Mouse (Mus musculus) spleen, adult 18-20 months (tissue): Measurements from ENCODE around the gene Megf9.

ENCODE experiments used
- DNase-seq, 2 experiments: peaks; one replicate each; pipeline ENCODE4 v3.0.0; 2022; ENCODE audit warnings: mixed read lengths in 2 of 2

Megf9 gene

DNA sequence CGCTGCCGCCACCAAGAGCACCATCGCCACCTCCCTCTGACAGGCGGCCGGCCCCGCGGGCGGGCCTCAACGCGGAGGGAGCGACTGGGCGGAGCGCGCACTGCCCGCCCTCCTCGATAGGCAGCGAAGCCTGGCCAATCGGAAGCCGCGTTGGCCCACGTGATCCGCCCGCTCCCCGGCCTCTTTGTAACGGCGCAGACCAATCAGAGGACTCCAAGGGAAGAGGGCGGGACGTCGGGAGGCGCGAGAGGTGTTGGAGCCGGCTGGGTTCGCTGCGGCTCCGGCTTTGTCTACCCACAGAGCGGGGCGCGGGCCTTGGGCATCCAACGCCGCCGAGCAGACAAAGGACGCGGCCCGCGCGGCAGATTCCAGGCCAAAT lies at the start of gene Megf9:
TSS of gene Megf9 (minus strand) at position 105 of the 379 bp plus-strand sequence.
- DNase-seq: peak; percentile 95

DNA sequence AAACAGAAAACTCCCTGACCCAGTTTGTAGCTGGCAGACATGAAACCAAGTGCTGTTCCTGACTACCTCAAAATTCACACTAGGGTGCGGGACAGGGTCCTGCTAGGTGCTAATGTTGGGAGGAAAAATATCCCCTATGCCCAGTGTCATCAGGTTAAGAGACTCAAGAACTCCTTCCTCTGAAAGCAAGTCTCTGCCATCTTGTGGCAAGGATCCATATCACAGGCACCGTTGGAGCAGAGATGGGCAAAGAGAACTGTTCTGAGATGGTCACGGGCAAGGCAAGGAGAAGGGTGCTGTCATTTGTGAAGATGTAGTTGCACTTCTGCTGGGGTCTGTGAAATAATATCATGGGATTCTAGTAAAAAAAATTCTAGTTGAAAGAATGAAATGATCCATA lies 44.9 kb upstream of the Megf9 start:
- no peak for DNase-seq

DNA sequence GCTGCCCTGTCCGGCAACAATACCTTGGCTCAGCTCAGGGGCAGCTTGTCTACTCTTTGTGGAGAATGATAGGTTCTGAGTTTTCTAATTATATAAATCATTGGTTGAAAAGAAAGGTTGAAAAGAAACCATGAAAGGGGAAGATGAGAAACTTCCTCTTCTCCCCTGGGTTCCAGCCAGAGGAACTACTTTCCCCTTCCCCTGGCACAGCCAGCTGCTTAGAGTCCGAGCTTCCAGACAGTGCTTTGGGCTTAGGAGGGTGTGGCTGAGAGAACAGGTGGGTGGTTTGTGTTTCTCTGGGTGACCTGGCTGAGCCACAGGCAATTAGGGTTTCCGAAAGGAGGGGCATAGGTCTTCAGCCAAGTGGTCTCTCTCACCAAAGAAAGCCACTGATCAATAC lies 43.5 kb upstream of the Megf9 start:
- DNase-seq: no peak

- no peak for DNase-seq
Measured at GRCm38 (mm10) chr4:70576096-70576495, 41.3 kb upstream of the Megf9 start.

DNA sequence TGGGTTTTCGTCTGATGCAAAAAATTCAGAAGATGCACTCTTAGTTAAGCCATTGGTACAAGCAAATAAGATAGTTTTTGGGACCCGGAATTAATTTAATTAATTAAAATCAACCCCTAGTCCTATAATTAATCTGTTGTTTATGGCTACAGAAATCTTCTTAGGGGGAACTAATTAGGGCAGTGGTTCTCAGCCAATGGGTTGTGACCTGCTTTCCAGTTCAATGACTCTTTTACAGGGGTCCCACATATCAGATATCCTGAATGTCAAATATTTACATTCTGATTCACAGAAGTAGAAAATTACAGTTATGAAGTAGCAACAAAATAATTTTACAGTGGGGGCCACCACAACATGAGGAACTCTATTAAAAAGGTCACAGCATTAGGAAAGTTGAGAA lies 39.1 kb upstream of the Megf9 start:
- no peak for DNase-seq

DNA sequence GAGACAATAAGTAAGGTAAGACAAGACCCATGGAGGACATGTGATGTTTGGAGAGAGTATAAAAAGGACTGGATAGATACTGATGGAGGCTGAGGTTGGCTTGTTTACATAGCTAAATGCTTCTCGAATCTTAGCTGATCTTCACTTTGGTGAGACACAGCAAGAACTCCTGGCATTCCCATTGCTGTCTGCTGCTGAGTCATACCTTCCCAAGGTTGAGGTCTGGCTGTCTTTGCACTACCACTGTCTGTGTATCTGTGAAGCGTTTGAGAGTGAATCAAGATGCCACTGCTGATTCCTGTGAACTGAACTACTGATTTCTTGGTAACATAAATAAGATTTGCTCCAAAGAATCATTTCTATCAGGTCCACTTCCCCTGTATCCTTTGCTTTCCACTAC lies 19.1 kb upstream of the Megf9 start:
- DNase-seq: no peak

DNA sequence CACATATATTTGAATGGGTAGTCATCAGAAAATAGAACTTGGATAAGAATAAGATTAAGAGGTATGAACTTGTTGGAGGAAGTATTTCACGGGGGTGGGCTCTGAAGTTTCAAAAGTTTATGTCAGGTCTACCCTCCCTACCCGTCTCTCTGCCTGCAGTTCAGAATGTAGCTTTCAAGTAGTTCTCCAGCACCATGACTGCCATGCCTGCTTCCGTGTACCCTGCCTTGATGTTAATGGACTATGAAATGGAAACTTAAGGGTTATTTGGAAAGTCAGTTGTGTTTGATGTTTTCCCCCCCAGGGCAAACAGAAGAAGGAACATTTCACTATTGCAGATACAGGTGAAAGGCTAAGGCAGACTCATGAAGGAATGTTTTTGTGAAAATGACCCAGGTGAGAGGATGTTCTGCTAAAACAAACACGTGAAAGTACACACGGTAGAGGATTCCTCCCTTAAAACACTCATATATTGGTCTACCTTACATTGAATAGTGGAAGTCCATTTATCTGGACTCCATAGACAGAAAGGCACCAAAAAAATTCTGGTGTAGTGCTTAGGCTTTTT lies 18.5 kb upstream of the Megf9 start:
- no peak for DNase-seq

GRCm38 (mm10) chr4:70552120-70552519 lies 17.3 kb upstream of the Megf9 start:
- no peak for DNase-seq

DNA sequence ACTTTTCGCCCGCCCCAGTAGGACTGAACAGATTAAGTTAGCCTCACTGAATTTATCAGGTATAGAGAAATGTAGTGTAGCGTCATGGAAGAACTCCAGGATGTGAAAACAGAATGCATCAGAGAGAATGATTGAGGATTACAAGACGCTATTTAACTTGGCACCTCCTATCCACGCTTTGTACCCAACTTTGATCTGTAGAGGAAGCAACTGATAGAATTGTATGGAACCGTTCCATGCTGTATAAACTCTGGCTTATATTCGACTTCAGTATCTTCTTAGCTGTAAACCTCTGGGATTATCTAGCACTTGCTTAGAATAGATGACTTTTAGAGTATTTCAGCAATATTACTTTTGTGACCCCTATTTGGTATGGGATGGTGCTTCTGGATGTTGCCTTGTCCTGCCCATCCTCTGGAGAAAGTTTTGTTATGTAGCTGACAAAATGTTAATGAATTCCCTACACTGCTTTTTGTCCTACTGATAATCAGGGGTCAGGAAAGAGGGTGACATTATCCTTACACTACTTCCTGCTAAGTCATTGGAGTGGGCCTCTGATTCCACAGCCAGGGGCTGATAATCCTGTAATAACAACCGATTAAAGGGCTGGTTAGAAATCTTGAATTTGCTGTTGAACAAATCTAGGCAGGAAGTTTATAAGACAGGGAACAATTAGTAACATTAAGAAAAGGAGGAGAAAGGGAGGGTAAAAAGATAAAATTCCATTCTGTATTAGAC lies 12.8 kb upstream of the Megf9 start:
- DNase-seq: no peak

- DNase-seq: no peak
Measured at GRCm38 (mm10) chr4:70545869-70546542, 11.2 kb upstream of the Megf9 start.

DNA sequence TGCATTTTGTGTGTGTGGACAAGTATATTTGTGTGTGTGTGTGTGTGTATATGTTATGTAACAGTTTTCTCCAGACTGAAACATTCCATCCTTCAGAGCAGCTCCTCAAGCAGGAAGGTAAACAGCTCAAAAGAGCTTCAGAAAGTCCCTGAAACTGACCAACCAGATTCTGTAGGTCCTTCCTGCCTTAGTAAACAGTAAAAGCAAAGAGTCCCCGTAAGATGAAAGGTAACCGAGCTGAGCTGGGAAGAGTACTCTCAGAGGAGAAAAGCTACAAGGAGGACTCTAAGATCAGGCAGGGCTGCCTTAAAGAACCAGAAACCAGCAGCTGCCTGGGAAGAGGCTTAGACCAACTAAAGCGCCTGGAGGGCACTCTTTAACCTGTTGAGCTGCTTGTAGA lies 9.6 kb upstream of the Megf9 start:
- DNase-seq: no peak

GRCm38 (mm10) chr4:70542387-70542786 lies 7.6 kb upstream of the Megf9 start:
- no peak for DNase-seq

GRCm38 (mm10) chr4:70540743-70541142 lies 5.9 kb upstream of the Megf9 start:
- no peak for DNase-seq

- DNase-seq: no peak
Measured at GRCm38 (mm10) chr4:70536661-70537580, 2.1 kb upstream of the Megf9 start.

- peak in 1 of 2 experiments; percentile 4 for DNase-seq
Measured at GRCm38 (mm10) chr4:70535711-70536311, 1.0 kb upstream of the Megf9 start.

DNA sequence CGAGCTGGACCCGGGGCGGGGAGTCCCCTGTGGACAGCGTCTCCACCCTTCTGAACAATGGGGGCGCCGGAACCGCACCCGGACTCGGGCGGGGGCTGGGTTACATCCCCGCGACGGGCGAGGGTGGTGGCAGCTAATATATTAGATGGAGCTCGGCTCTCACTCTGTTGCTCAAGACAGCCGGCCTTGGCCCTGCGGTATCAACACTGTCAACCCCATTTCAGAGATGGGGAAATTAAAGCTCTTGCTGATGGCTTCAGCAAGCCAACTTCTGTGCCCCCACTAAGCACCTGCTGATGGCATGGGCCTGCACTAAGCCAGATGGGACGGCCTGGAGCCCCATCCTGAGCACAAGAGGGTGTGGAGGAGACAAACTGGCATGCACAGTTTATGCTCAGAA lies 494 bp upstream of the Megf9 start:
- no peak for DNase-seq

GRCm38 (mm10) chr4:70534078-70534890 lies 511 bp downstream of the Megf9 start:
- peak; percentile 32 to 37 for DNase-seq

- DNase-seq: no peak
Measured at GRCm38 (mm10) chr4:70533056-70533805, 1.6 kb downstream of the Megf9 start.

- DNase-seq: no peak
Measured at GRCm38 (mm10) chr4:70531021-70531420, 3.8 kb downstream of the Megf9 start.

DNA sequence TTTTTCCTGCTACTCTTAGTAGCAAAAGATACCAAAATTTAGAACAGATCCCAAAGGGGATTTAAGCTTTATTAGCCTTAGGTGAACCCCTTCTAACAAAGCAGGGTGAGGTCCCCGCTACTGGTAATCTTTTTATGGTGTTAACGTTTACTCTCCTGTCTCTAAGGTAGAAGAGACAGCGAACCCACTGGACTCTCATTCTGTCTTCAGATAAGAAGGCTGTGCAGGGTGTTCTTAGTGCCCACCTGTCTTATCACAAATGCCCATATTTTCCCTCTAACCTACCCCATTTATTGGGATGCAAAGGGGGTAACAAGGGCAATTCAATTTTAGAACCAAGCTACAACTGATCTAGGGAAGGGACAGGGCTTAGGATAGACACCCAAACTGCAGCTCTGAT lies 6.2 kb downstream of the Megf9 start:
- no peak for DNase-seq

GRCm38 (mm10) chr4:70523346-70523745 lies 11.4 kb downstream of the Megf9 start:
- DNase-seq: no peak
